Mouse (Mus musculus): ENCODE measurements around the gene Rin2.

Gene Rin2

GRCm38 (mm10) chr2:145675142-145675755, at the start of gene Rin2:
Gene Rin2 (plus strand): TSS chr2:145675215.
- in situ Hi-C loops (cut with MseI, MboI), result no loop called here

GRCm38 (mm10) chr2:145631123-145631798, 43.8 kb upstream of the Rin2 start:
- in situ Hi-C loops (cut with MseI, MboI), result no loop called here

- in situ Hi-C loops (cut with MseI, MboI), result no loop called here
These were observed 43.2 kb upstream of the Rin2 start for GRCm38 (mm10) chr2:145631799-145632174.

GRCm38 (mm10) chr2:145633811-145634210, 41.2 kb upstream of the Rin2 start:
- in situ Hi-C loops (cut with MseI, MboI), result no loop called here

GRCm38 (mm10) chr2:145640255-145640984, 34.6 kb upstream of the Rin2 start:
- in situ Hi-C loops (cut with MseI, MboI), result no loop called here

- in situ Hi-C loops (cut with MseI, MboI), result no loop called here
These were observed 19.5 kb upstream of the Rin2 start for GRCm38 (mm10) chr2:145655373-145655960.

- in situ Hi-C loops (cut with MseI, MboI), result no loop called here
These were observed 18.9 kb upstream of the Rin2 start for GRCm38 (mm10) chr2:145656121-145656520.

GRCm38 (mm10) chr2:145656716-145657115, 18.3 kb upstream of the Rin2 start:
- in situ Hi-C loops (cut with MseI, MboI), result no loop called here

GRCm38 (mm10) chr2:145661242-145661641, 13.8 kb upstream of the Rin2 start:
- in situ Hi-C loops (cut with MseI, MboI), result no loop called here

- in situ Hi-C loops (cut with MseI, MboI), result no loop called here
These were observed 11.1 kb upstream of the Rin2 start for GRCm38 (mm10) chr2:145663899-145664298.

GRCm38 (mm10) chr2:145664311-145664710, 10.7 kb upstream of the Rin2 start:
- in situ Hi-C loops (cut with MseI, MboI), result no loop called here

- in situ Hi-C loops (cut with MseI, MboI), result no loop called here
These were observed 6.9 kb upstream of the Rin2 start for GRCm38 (mm10) chr2:145668135-145668534.

- in situ Hi-C loops (cut with MseI, MboI), result no loop called here
These were observed 4.9 kb upstream of the Rin2 start for GRCm38 (mm10) chr2:145670131-145670530.

GRCm38 (mm10) chr2:145674496-145675141, 396 bp upstream of the Rin2 start:
- in situ Hi-C loops (cut with MseI, MboI), result no loop called here

- in situ Hi-C loops (cut with MseI, MboI), result no loop called here
These were observed 935 bp downstream of the Rin2 start for GRCm38 (mm10) chr2:145675756-145676543.

- in situ Hi-C loops (cut with MseI, MboI), result no loop called here
These were observed 1.5 kb downstream of the Rin2 start for GRCm38 (mm10) chr2:145676544-145676925.

- in situ Hi-C loops (cut with MseI, MboI), result no loop called here
These were observed 1.9 kb downstream of the Rin2 start for GRCm38 (mm10) chr2:145676936-145677335.

- in situ Hi-C loops (cut with MseI, MboI), result no loop called here
These were observed 5.1 kb downstream of the Rin2 start for GRCm38 (mm10) chr2:145680141-145680540.

GRCm38 (mm10) chr2:145680762-145681161, 5.7 kb downstream of the Rin2 start:
- in situ Hi-C loops (cut with MseI, MboI), result no loop called here

GRCm38 (mm10) chr2:145681626-145682025, 6.6 kb downstream of the Rin2 start:
- in situ Hi-C loops (cut with MseI, MboI), result no loop called here

- in situ Hi-C loops (cut with MseI, MboI), result no loop called here
These were observed 7.9 kb downstream of the Rin2 start for GRCm38 (mm10) chr2:145682924-145683323.

Data from mouse trophoblast stem cell (cell line).